Mouse (Mus musculus): ENCODE data around the gene Serpine2.

The Serpine2 gene

DNA sequence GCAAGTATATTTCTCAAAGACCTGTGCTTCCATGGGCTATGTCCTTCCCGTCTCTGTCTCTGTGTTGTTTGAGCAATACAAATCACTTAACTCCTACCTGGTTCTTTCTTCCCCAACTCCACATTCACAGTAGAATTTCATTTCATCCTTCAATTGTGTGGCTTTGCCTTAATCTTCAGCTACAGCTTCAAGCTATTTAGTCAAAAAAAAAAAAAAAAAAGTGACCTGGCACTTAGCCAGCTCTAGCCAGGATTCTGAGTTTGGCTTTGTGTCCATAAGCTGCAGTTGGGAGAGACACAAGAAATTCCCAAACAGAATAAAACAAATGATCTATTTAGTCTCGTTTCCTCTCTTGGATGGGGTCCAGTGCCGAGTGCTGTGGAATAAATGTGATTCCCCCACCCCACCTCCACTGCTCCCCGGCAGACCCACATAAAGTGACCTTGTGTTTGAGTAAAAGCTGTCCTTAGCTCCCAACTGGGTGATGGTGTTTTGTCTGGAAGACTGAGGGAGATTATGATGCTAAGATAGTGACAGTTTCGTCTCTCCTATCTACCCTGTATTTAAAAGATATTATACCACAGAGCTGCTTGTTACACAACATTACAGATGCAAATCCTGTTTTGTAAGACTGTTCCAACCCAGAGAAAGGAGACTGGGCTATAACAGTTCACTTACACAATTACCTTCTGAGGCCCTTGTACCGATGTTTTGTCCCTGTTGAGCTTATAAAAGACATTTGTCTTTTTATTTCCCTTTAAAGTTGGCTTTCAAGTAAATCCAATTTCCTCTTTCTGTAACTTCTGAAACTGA, at the start of gene Serpine2:
TSS of gene Serpine2 (minus strand) at position 51 of the 813 bp plus-strand sequence.
- DNase-seq (ENCODE audit: low read depth, low spot score), result no peak
- H3K36me3 ChIP-seq (ENCODE audit: control insufficient read depth, insufficient read depth, low read length, poor library complexity, severe bottlenecking), result no peaks in the 10 kb centered on the region
- no peaks in the 10 kb centered on the region; the same call in 1 of the 2 replicates for H3K27me3 ChIP-seq (ENCODE audit: control insufficient read depth, insufficient read depth, low read length, poor library complexity, severe bottlenecking)

DNA sequence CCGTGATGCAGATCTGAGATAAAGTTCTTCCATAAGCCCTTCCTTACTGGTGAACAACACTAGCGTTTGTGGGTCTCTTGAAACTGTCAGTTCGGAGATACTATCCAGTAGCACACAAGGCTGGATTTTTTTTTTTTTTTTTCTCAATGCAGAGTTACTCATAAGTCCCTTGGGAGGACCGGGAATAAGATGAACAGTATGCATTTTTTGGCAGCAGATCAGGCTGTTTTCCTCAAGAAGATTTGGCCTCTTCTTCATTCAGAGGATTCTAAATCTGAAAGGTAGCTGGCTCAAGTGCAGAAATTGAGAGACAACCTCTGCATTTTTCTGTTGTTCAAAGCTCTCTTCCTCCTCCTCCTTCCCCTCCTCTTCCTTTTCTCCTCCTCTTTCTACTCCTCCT, 46.8 kb upstream of the Serpine2 start:
- Histone ChIP-seq H3K27me3 (ENCODE audit: control insufficient read depth, insufficient read depth, low read length, poor library complexity, severe bottlenecking) (no peaks in the 10 kb centered on the region), H3K36me3 (ENCODE audit: control insufficient read depth, insufficient read depth, low read length, poor library complexity, severe bottlenecking) (no peaks in the 10 kb centered on the region)
- no peak for DNase-seq (ENCODE audit: low read depth, low spot score)

DNA sequence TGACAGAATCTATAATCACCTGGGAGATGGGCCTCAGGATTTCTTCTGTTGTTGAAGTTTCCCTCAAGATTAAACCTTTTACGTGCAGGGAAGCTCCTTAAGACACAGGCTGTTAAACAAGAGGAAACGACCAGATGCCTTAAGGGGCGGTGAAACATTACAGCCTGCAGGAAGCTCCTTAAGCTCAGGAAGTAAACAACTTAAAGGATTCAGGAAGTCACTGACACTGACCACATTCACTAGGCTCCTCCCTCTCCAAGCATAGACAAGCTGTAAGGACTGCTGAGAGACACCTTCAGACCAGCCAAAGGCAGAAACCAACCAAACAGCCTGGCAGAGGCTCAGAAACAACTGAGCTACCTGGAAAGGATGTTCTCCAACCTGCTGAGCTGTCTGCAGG, 44.3 kb upstream of the Serpine2 start:
- no peaks in the 10 kb centered on the region for H3K27me3 ChIP-seq (ENCODE audit: control insufficient read depth, insufficient read depth, low read length, poor library complexity, severe bottlenecking)
- H3K36me3 ChIP-seq (ENCODE audit: control insufficient read depth, insufficient read depth, low read length, poor library complexity, severe bottlenecking), result no peaks in the 10 kb centered on the region
- DNase-seq (ENCODE audit: low read depth, low spot score), result no peak

DNA sequence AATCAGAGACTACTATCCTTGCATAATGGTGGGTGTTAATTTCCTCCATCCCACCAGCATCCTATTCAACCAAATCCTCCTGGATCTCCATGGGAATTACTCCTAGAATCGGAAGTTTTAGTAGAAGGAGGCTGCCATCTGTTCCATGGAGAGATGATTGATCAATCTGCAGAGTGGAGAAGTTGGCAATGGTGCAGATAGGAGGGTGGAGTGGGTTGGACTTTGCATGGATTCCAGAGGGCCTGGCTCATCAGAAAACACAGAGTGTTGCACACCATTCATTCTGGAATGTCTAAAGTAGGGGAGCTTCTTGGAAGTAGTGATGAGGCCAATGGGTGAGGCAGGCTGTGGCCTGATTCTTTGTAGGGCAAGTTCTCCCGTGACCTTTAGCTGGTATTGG, 41.9 kb upstream of the Serpine2 start:
- Histone ChIP-seq H3K36me3 (ENCODE audit: control insufficient read depth, insufficient read depth, low read length, poor library complexity, severe bottlenecking) (no peaks in the 10 kb centered on the region), H3K27me3 (ENCODE audit: control insufficient read depth, insufficient read depth, low read length, poor library complexity, severe bottlenecking) (no peaks in the 10 kb centered on the region)
- no peak for DNase-seq (ENCODE audit: low read depth, low spot score)

- no peaks in the 10 kb centered on the region for H3K36me3 ChIP-seq (ENCODE audit: control insufficient read depth, insufficient read depth, low read length, poor library complexity, severe bottlenecking)
- DNase-seq (ENCODE audit: low read depth, low spot score), result no peak
Observed at GRCm38 (mm10) chr1:79882648-79883047, 21.7 kb upstream of the Serpine2 start.

DNA sequence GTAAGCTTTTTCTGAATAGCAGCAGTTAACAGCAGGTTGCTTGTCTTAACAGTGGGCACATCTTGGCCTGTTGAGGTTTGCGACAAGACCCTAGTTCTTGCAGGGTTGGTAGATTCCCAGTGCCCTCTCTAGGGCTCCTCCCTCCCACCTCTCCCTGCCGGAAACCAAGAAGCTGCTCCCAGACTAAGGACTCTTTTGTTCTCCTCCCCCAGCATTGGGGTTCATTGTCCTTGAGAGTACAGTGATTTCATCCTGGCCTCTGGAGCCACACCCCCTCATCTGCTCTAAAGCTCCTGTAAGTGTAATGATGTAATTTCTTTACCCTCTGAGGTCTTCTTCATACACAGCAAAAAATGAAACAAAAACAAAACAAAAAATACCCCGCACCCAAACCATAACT, 13.8 kb upstream of the Serpine2 start:
- no peak for DNase-seq (ENCODE audit: low read depth, low spot score)
- Histone ChIP-seq H3K27me3 (ENCODE audit: control insufficient read depth, insufficient read depth, low read length, poor library complexity, severe bottlenecking) (no peaks in the 10 kb centered on the region), H3K36me3 (ENCODE audit: control insufficient read depth, insufficient read depth, low read length, poor library complexity, severe bottlenecking) (no peaks in the 10 kb centered on the region)

More at GRCm38 (mm10) chr1:79882648-79883047, 21.7 kb upstream of the Serpine2 start:
- H3K27me3 ChIP-seq (ENCODE audit: control insufficient read depth, insufficient read depth, low read length, poor library complexity, severe bottlenecking), result no peaks in the 10 kb centered on the region

GRCm38 (mm10) chr1:79860411-79861039, 455 bp downstream of the Serpine2 start:
- no peaks in the 10 kb centered on the region; the same call in 1 of the 2 replicates for H3K27me3 ChIP-seq (ENCODE audit: control insufficient read depth, insufficient read depth, low read length, poor library complexity, severe bottlenecking)
- H3K36me3 ChIP-seq (ENCODE audit: control insufficient read depth, insufficient read depth, low read length, poor library complexity, severe bottlenecking), result no peaks in the 10 kb centered on the region
- no peak for DNase-seq (ENCODE audit: low read depth, low spot score)

GRCm38 (mm10) chr1:79859975-79860374, 1.0 kb downstream of the Serpine2 start:
- H3K27me3 ChIP-seq (ENCODE audit: control insufficient read depth, insufficient read depth, low read length, poor library complexity, severe bottlenecking), result no peaks in the 10 kb centered on the region; the same call in 1 of the 2 replicates
- no peak for DNase-seq (ENCODE audit: low read depth, low spot score)
- no peaks in the 10 kb centered on the region for H3K36me3 ChIP-seq (ENCODE audit: control insufficient read depth, insufficient read depth, low read length, poor library complexity, severe bottlenecking)

DNA sequence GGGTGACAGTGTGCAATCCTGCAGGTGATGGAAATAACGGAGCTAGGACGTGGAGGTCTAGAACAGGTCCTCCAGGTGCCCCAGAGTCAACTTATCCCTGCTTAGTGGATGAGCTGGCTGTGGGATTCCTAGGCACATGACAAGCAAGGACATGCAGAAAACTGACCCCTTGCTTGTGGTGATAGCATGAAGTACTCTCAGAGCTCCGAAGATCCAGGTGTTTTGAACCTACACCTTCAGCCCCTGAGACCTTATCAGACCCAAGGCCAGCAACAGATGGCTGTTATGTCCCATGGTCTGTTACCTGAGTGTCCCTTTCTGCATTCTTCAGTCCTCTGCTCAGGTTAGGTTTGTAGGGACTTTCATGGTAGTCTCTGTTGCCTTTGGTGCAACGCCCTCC, 2.0 kb downstream of the Serpine2 start:
- peak; percentile 6 for DNase-seq (ENCODE audit: low read depth, low spot score)
- no peaks in the 10 kb centered on the region; the same call in 1 of the 2 replicates for H3K27me3 ChIP-seq (ENCODE audit: control insufficient read depth, insufficient read depth, low read length, poor library complexity, severe bottlenecking)
- no peaks in the 10 kb centered on the region for H3K36me3 ChIP-seq (ENCODE audit: control insufficient read depth, insufficient read depth, low read length, poor library complexity, severe bottlenecking)

GRCm38 (mm10) chr1:79858389-79858994, 2.5 kb downstream of the Serpine2 start:
- peak; percentile 42 for DNase-seq (ENCODE audit: low read depth, low spot score)
- H3K36me3 ChIP-seq (ENCODE audit: control insufficient read depth, insufficient read depth, low read length, poor library complexity, severe bottlenecking), result no peaks in the 10 kb centered on the region
- no peaks in the 10 kb centered on the region; the same call in 1 of the 2 replicates for H3K27me3 ChIP-seq (ENCODE audit: control insufficient read depth, insufficient read depth, low read length, poor library complexity, severe bottlenecking)

- no peak for DNase-seq (ENCODE audit: low read depth, low spot score)
- H3K36me3 ChIP-seq (ENCODE audit: control insufficient read depth, insufficient read depth, low read length, poor library complexity, severe bottlenecking), result no peaks in the 10 kb centered on the region
- H3K27me3 ChIP-seq (ENCODE audit: control insufficient read depth, insufficient read depth, low read length, poor library complexity, severe bottlenecking), result no peaks in the 10 kb centered on the region; the same call in 1 of the 2 replicates
Observed at GRCm38 (mm10) chr1:79857681-79858388, 3.1 kb downstream of the Serpine2 start.

GRCm38 (mm10) chr1:79856756-79857155, 4.2 kb downstream of the Serpine2 start:
- Histone ChIP-seq H3K36me3 (ENCODE audit: control insufficient read depth, insufficient read depth, low read length, poor library complexity, severe bottlenecking) (no peaks in the 10 kb centered on the region), H3K27me3 (ENCODE audit: control insufficient read depth, insufficient read depth, low read length, poor library complexity, severe bottlenecking) (no peaks in the 10 kb centered on the region; the same call in 1 of the 2 replicates)
- DNase-seq (ENCODE audit: low read depth, low spot score), result no peak

GRCm38 (mm10) chr1:79853527-79853926, 7.5 kb downstream of the Serpine2 start:
- H3K27me3 ChIP-seq (ENCODE audit: control insufficient read depth, insufficient read depth, low read length, poor library complexity, severe bottlenecking), result no peaks in the 10 kb centered on the region

DNA sequence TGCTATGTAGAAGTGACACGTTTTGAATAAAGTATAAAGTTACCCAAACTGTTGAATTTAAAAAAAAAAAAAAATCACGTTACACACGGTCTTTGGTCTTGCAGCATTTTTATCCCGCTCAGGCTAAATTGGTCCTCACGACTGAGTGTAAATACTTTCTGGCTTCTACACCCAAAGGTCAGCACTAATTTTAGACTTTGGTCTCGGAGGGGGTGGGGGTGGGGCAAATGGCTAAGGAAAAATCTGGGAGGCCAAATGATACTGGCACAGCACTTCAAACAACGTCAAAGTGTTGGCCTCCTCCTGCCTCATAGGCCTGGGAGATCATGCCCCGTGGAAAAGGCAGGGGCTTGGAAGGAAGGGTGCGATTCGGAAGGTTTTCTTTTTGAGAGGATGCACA, 10.6 kb downstream of the Serpine2 start:
- Histone ChIP-seq H3K36me3 (ENCODE audit: control insufficient read depth, insufficient read depth, low read length, poor library complexity, severe bottlenecking) (no peaks in the 10 kb centered on the region), H3K27me3 (ENCODE audit: control insufficient read depth, insufficient read depth, low read length, poor library complexity, severe bottlenecking) (no peaks in the 10 kb centered on the region)
- DNase-seq (ENCODE audit: low read depth, low spot score), result no peak

More at GRCm38 (mm10) chr1:79853527-79853926, 7.5 kb downstream of the Serpine2 start:
- DNase-seq (ENCODE audit: low read depth, low spot score), result peak; percentile 11
- H3K36me3 ChIP-seq (ENCODE audit: control insufficient read depth, insufficient read depth, low read length, poor library complexity, severe bottlenecking), result no peaks in the 10 kb centered on the region
